Mouse (Mus musculus) MEL (cell line): Measurements from ENCODE around the gene Hspb3. TPM values are rescaled to one million over a fixed set of nuclear protein-coding genes. Genes with fewer than 3 reads are reported as not detected.
A peak's percentile ranks its signal among the peaks of the same experiment; 100 is the strongest.

Source experiments
- DNase-seq: peaks from one replicate; pipeline ENCODE4 v3.0.0; 2011; ENCODE audit warnings: low read depth, low spot score
- H3K27ac ChIP-seq: 2 replicates; pipeline ENCODE4 v1.5.1; 2012; ENCODE audit warnings: low read depth, mild to moderate bottlenecking, control low read depth, low read length, moderate library complexity; ENCODE audit not compliant: control insufficient read depth
- H3K27me3 ChIP-seq, 2 experiments: fragments of 150-350 bp in 1 of 2; sonication (generic) in 1 of 2; 2 replicates each; pipeline ENCODE4 v1.6.1; 2012; ENCODE audit warnings: low read length in 2 of 2, mild to moderate bottlenecking in 2 of 2, improper control_type of control experiment in 1 of 2, moderate library complexity in 1 of 2; ENCODE audit not compliant: insufficient read depth in 2 of 2, control insufficient read depth in 1 of 2
- H3K36me3 ChIP-seq, 2 experiments: 2 replicates each; pipeline ENCODE4 v1.6.1; 2012 to 2014; ENCODE audit warnings: low read length in 2 of 2, improper control_type of control experiment in 1 of 2, inconsistent platforms in 1 of 2, mild to moderate bottlenecking in 1 of 2; ENCODE audit not compliant: insufficient read depth in 2 of 2, control insufficient read depth in 1 of 2
- H3K4me1 ChIP-seq, 2 experiments: fragments of 150-350 bp in 1 of 2; sonication (generic) in 1 of 2; 2 replicates each; pipeline ENCODE4 v1.6.1; 2012; ENCODE audit warnings: low read length in 2 of 2, improper control_type of control experiment in 1 of 2, mild to moderate bottlenecking in 1 of 2; ENCODE audit not compliant: insufficient read depth in 2 of 2, control insufficient read depth in 1 of 2
- H3K4me3 ChIP-seq, 2 experiments: fragments of 150-350 bp in 1 of 2; sonication (generic) in 1 of 2; 2 replicates each; pipeline ENCODE4 v1.5.1; 2012; ENCODE audit warnings: low read depth in 2 of 2, low read length in 2 of 2, mild to moderate bottlenecking in 2 of 2, moderate library complexity in 2 of 2, control low read depth in 1 of 2, improper control_type of control experiment in 1 of 2; ENCODE audit not compliant: control insufficient read depth in 1 of 2, insufficient read depth in 1 of 2
- H3K79me2 ChIP-seq: 2 replicates; pipeline ENCODE4 v1.6.1; 2012; ENCODE audit warnings: mild to moderate bottlenecking, low read length, moderate library complexity; ENCODE audit not compliant: control insufficient read depth, poor library complexity, insufficient read depth
- H3K9ac ChIP-seq: 2 replicates; pipeline ENCODE4 v1.6.1; 2012; ENCODE audit warnings: low read depth, mild to moderate bottlenecking, control low read depth, low read length, moderate library complexity; ENCODE audit not compliant: control insufficient read depth, poor library complexity, severe bottlenecking
- H3K9me3 ChIP-seq: fragments of 150-350 bp; sonication (generic); replicated peaks from 2 replicates; pipeline ENCODE4 v1.6.1; 2012; ENCODE audit warnings: mild to moderate bottlenecking, low read length, improper control_type of control experiment, moderate library complexity; ENCODE audit not compliant: insufficient read depth
- CHD2 ChIP-seq: IDR thresholded peaks from 2 replicates; pipeline ENCODE4 v1.6.1; 2011; ENCODE audit warnings: low read length, improper control_type of control experiment
- E2F4 ChIP-seq: IDR thresholded peaks from 2 replicates; pipeline ENCODE4 v1.6.1; 2011; ENCODE audit warnings: low read depth, low read length, improper control_type of control experiment, borderline replicate concordance
- ELF1 ChIP-seq: IDR thresholded peaks from 2 replicates; pipeline ENCODE4 v1.6.1; 2014; ENCODE audit warnings: low read depth, mild to moderate bottlenecking, inconsistent platforms, low read length, improper control_type of control experiment, moderate library complexity
- EP300 ChIP-seq, 2 experiments: IDR thresholded peaks; 2 replicates each; pipeline ENCODE4 v1.6.1; 2011; ENCODE audit warnings: improper control_type of control experiment in 2 of 2, low read length in 2 of 2, low read depth in 1 of 2, mild to moderate bottlenecking in 1 of 2
- ETS1 ChIP-seq: IDR thresholded peaks from 2 replicates; pipeline ENCODE4 v1.6.1; 2012; ENCODE audit warnings: low read depth, mild to moderate bottlenecking, inconsistent platforms, low read length, improper control_type of control experiment, moderate library complexity
- GABPA ChIP-seq: IDR thresholded peaks from 2 replicates; pipeline ENCODE4 v1.6.1; 2012; ENCODE audit warnings: low read depth, mild to moderate bottlenecking, inconsistent platforms, low read length, improper control_type of control experiment, moderate library complexity
- GATA1 ChIP-seq: IDR thresholded peaks from 2 replicates; pipeline ENCODE4 v1.6.1; 2011; ENCODE audit warnings: low read depth, low read length, improper control_type of control experiment
- JUND ChIP-seq: IDR thresholded peaks from 2 replicates; pipeline ENCODE4 v1.6.1; 2011; ENCODE audit warnings: low read depth, mild to moderate bottlenecking, improper control_type of control experiment, low read length
- MAFK ChIP-seq: IDR thresholded peaks from 2 replicates; pipeline ENCODE4 v1.6.1; 2011; ENCODE audit warnings: low read depth, mild to moderate bottlenecking, low read length, improper control_type of control experiment, borderline replicate concordance
- MAX ChIP-seq: IDR thresholded peaks from 2 replicates; pipeline ENCODE4 v1.6.1; 2011; ENCODE audit warnings: low read length, improper control_type of control experiment
- MAZ ChIP-seq: IDR thresholded peaks from 2 replicates; pipeline ENCODE4 v1.6.1; 2012; ENCODE audit warnings: low read depth, mild to moderate bottlenecking, inconsistent platforms, low read length, improper control_type of control experiment
- MEF2A ChIP-seq: IDR thresholded peaks from 2 replicates; pipeline ENCODE4 v1.6.1; 2014; ENCODE audit warnings: low read depth, mild to moderate bottlenecking, inconsistent platforms, low read length, improper control_type of control experiment; ENCODE audit not compliant: poor library complexity, insufficient replicate concordance, severe bottlenecking; ENCODE audit errors: extremely low read depth
- MXI1 ChIP-seq: IDR thresholded peaks from 2 replicates; pipeline ENCODE4 v1.6.1; 2011; ENCODE audit warnings: mild to moderate bottlenecking, low read depth, low read length, improper control_type of control experiment
- POLR2AphosphoS2 ChIP-seq: IDR thresholded peaks from 2 replicates; pipeline ENCODE4 v1.6.1; 2011; ENCODE audit warnings: low read length, improper control_type of control experiment
- POLR2AphosphoS5 ChIP-seq: IDR thresholded peaks from 2 replicates; pipeline ENCODE4 v1.6.1; 2012; ENCODE audit warnings: low read depth, borderline replicate concordance, mild to moderate bottlenecking, inconsistent platforms, low read length, moderate library complexity, mixed read lengths
- TCF12 ChIP-seq: IDR thresholded peaks from 2 replicates; pipeline ENCODE4 v1.6.1; 2014; ENCODE audit warnings: low read depth, mild to moderate bottlenecking, inconsistent platforms, low read length, improper control_type of control experiment, moderate library complexity
- UBTF ChIP-seq: IDR thresholded peaks from 2 replicates; pipeline ENCODE4 v1.6.1; 2012; ENCODE audit warnings: low read depth, mild to moderate bottlenecking, inconsistent platforms, low read length, improper control_type of control experiment, moderate library complexity, borderline replicate concordance; ENCODE audit not compliant: insufficient read depth
- USF2 ChIP-seq, 2 experiments: IDR thresholded peaks; 2 replicates each; pipeline ENCODE4 v1.6.1; 2011 to 2012; ENCODE audit warnings: improper control_type of control experiment in 2 of 2, low read length in 2 of 2, borderline replicate concordance in 1 of 2, inconsistent platforms in 1 of 2, low read depth in 1 of 2, mild to moderate bottlenecking in 1 of 2; ENCODE audit not compliant: insufficient read depth in 1 of 2
- ZC3H11A ChIP-seq: IDR thresholded peaks from 2 replicates; pipeline ENCODE4 v1.6.1; 2012; ENCODE audit warnings: low read depth, mild to moderate bottlenecking, inconsistent platforms, low read length, improper control_type of control experiment
- ZMIZ1 ChIP-seq: IDR thresholded peaks from 2 replicates; pipeline ENCODE4 v1.6.1; 2012; ENCODE audit warnings: low read depth, mild to moderate bottlenecking, inconsistent platforms, low read length, improper control_type of control experiment, moderate library complexity
- polyA plus RNA-seq, 2 experiments: library from polyadenylated mRNA; stranded (reverse) in 1 of 2; unstranded in 1 of 2; fragments of >175 nt in 1 of 2; fragments of >200 nt in 1 of 2; gene quantifications; 2 replicates each; pipeline versions ENCODE4 v1.2.1 to v1.2.4; 2012; ENCODE audit warnings: low replicate concordance in 2 of 2, low read depth in 1 of 2; ENCODE audit not compliant: insufficient read length in 2 of 2, insufficient read depth in 1 of 2, missing spikeins in 1 of 2
- total RNA-seq: library from RNA; depleted of rRNA; stranded (reverse); fragments of 300-350 nt; gene quantifications from 2 replicates; pipeline ENCODE4 v1.2.3, GENCODE M21; 2012

Gene Hspb3
- total and polyA plus RNA-seq, 3 experiments = not detected

DNA sequence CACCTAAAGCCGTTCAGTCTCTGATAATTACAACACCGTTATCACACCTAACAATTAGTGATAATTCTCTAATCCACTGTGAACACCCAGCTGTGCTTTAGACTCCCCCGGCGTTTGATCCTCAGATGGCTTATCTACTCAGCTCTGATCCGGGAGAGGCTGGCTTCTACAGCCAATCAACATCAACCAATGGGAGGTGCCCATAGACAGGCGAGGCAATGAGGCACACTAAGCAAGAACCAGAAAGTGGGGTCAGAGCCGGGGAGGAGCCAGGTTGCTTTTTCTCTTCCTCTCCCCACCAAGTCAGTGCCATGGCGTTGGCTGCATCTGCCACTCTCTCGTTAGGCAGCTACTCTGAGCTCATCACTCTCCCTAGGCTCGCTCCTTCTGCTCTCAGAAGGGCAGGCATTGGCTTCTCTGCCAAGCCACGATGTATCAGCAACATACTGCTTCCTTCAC lies 36.0 kb upstream of the Hspb3 start:
- no peaks in the 10 kb centered on the region for H3K9me3 ChIP-seq
- peaks cover 0 to 8% of the 10 kb centered on the region in 2 experiments; a peak in 1 of 4 replicates for H3K4me1 ChIP-seq
- no peaks in the 10 kb centered on the region; a peak in 1 of 4 replicates for H3K27me3 ChIP-seq
- no peak overlapping the region for H3K4me3 ChIP-seq
- H3K79me2 ChIP-seq = no peaks in the 10 kb centered on the region
- peak overlapping the region; percentile 28 for H3K27ac ChIP-seq
- H3K9ac ChIP-seq = no peak overlapping the region
- peaks cover 0 to 6% of the 10 kb centered on the region in 2 experiments; a peak in 2 of 4 replicates for H3K36me3 ChIP-seq
- TF ChIP-seq ZMIZ1 (no peak), USF2 (IDR thresholded peaks at IDR 0.05; ENCODE audit: borderline replicate concordance in 1 of 2, insufficient read depth in 1 of 2, low read depth in 1 of 2, low read length in 2 of 2) (no peak), ETS1 (no peak), TCF12 (peak; percentile 54), ELF1 (no peak), POLR2AphosphoS2 (no peak), GABPA (no peak), MAFK (no peak), UBTF (no peak), GATA1 (peak; percentile 59), EP300 (IDR thresholded peaks at IDR 0.05; ENCODE audit: low read depth in 1 of 2, low read length in 2 of 2) (peak in 1 of 2 experiments; percentile 26; a peak in 1 of 4 replicates)
- peak; percentile 52 for DNase-seq

DNA sequence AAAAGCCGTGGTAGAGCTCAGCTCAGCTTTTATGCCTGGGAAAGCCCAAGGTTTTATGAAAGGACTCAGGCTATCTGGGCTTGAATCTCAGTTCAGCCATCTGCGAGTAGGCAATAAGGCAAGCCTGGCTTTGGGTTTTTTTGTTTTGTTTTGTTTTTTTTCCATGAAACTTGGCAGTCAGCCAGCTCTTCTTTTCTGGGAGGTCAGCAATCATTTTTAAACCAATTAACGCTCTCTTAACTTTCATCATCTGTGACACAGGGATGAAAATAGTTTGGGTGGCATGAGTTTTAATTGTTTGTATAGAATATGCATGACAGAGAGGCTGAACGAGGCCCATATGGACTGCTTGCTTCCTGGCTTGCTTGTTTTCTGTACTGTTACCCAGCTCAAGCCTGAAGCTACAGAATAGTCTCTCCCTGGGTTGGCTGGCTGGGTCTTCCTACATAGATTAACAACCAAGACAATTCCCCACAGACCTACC lies 33.4 kb upstream of the Hspb3 start:
- TF ChIP-seq MAFK (no peak), POLR2AphosphoS2 (no peak), MAZ (no peak), MEF2A (no peak), POLR2AphosphoS5 (no peak), MXI1 (no peak), UBTF (no peak), ZC3H11A (no peak), GABPA (no peak), E2F4 (no peak), MAX (no peak), JUND (no peak), CHD2 (no peak)
- Histone ChIP-seq H3K4me1 (peaks cover 0 to 8% of the 10 kb centered on the region in 2 experiments; a peak in 1 of 4 replicates), H3K79me2 (no peaks in the 10 kb centered on the region), H3K27me3 (no peaks in the 10 kb centered on the region), H3K9me3 (no peaks in the 10 kb centered on the region), H3K9ac (no peak overlapping the region), H3K4me3 (no peak overlapping the region), H3K36me3 (peaks cover 0 to 8% of the 10 kb centered on the region in 2 experiments; a peak in 2 of 4 replicates), H3K27ac (no peak overlapping the region)
- DNase-seq = no peak
